Mouse (Mus musculus): ENCODE results near the gene Rpl37a. TPM values are rescaled to one million over a fixed set of nuclear protein-coding genes. Genes with fewer than 3 reads are reported as not detected.

Gene Rpl37a
- 169 and 198 TPM in 2 replicates for polyA plus RNA-seq (2012; rRNA removed; ENCODE audit: low replicate concordance)

GRCm38 (mm10) chr1:72710753-72711653 lies at the start of gene Rpl37a:
TSS of gene Rpl37a (plus strand) at chr1:72711290.

DNA sequence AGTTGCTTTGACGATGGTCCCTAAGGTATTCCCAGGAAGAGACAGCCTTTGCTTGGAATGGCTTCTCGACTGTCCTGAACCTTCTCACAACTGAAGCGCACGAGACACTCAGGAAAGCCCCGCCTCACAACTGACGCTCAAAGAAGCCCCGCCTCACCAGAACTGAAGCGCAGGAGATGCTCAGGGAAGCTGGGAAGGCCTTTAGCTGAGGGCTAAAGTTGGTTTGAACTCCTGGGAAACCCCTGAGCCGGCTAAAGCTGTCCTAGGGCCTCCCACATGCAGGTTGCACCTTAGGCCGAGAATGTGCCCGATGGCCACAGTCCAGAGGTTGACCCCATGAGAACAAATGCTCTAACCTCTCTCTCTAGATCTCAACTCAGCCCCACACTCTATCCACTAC lies 10.6 kb upstream of the Rpl37a start, which contains the start of gene Ankar:
Gene Ankar, minus strand, starts transcription at position 101 of the 400 bp plus-strand sequence.

Other genes starting within 250 kb of the Rpl37a start
- 0.18 TPM in 2 replicates for gene March4, start 174.4 kb upstream of the Rpl37a start, polyA plus RNA-seq (2012; rRNA removed; ENCODE audit: low replicate concordance)
- 9.3 and 16.7 TPM in 2 replicates for gene Smarcal1, start 128.0 kb upstream of the Rpl37a start, polyA plus RNA-seq (2012; rRNA removed; ENCODE audit: low replicate concordance)
- gene Ankar, start 10.7 kb upstream of the Rpl37a start, polyA plus RNA-seq (2012; rRNA removed; ENCODE audit: low replicate concordance) = not detected in 2 replicates
- gene Igfbp2, start 113.2 kb downstream of the Rpl37a start, polyA plus RNA-seq (2012; rRNA removed; ENCODE audit: low replicate concordance) = 5.7 and 25.8 TPM in 2 replicates
- 5.3 and 7.9 TPM in 2 replicates for gene Igfbp5, start 163.6 kb downstream of the Rpl37a start, polyA plus RNA-seq (2012; rRNA removed; ENCODE audit: low replicate concordance)

All from duodenum, adult 2 months (tissue).